Mouse (Mus musculus) MEL (cell line): ENCODE results near the gene E2f2. TPM values are rescaled to one million over a fixed set of nuclear protein-coding genes. Genes with fewer than 3 reads are reported as not detected.

Source experiments
- DNase-seq: peaks from one replicate; pipeline ENCODE4 v3.0.0; 2011; ENCODE audit warnings: low read depth, low spot score
- H3K27ac ChIP-seq: 2 replicates; pipeline ENCODE4 v1.5.1; 2012; ENCODE audit warnings: low read depth, mild to moderate bottlenecking, control low read depth, low read length, moderate library complexity; ENCODE audit not compliant: control insufficient read depth
- H3K27me3 ChIP-seq, 2 experiments: fragments of 150-350 bp in 1 of 2; sonication (generic) in 1 of 2; 2 replicates each; pipeline ENCODE4 v1.6.1; 2012; ENCODE audit warnings: low read length in 2 of 2, mild to moderate bottlenecking in 2 of 2, improper control_type of control experiment in 1 of 2, moderate library complexity in 1 of 2; ENCODE audit not compliant: insufficient read depth in 2 of 2, control insufficient read depth in 1 of 2
- H3K36me3 ChIP-seq, 2 experiments: 2 replicates each; pipeline ENCODE4 v1.6.1; 2012 to 2014; ENCODE audit warnings: low read length in 2 of 2, improper control_type of control experiment in 1 of 2, inconsistent platforms in 1 of 2, mild to moderate bottlenecking in 1 of 2; ENCODE audit not compliant: insufficient read depth in 2 of 2, control insufficient read depth in 1 of 2
- H3K4me1 ChIP-seq, 2 experiments: fragments of 150-350 bp in 1 of 2; sonication (generic) in 1 of 2; 2 replicates each; pipeline ENCODE4 v1.6.1; 2012; ENCODE audit warnings: low read length in 2 of 2, improper control_type of control experiment in 1 of 2, mild to moderate bottlenecking in 1 of 2; ENCODE audit not compliant: insufficient read depth in 2 of 2, control insufficient read depth in 1 of 2
- H3K4me3 ChIP-seq, 2 experiments: fragments of 150-350 bp in 1 of 2; sonication (generic) in 1 of 2; 2 replicates each; pipeline ENCODE4 v1.5.1; 2012; ENCODE audit warnings: low read depth in 2 of 2, low read length in 2 of 2, mild to moderate bottlenecking in 2 of 2, moderate library complexity in 2 of 2, control low read depth in 1 of 2, improper control_type of control experiment in 1 of 2; ENCODE audit not compliant: control insufficient read depth in 1 of 2, insufficient read depth in 1 of 2
- H3K79me2 ChIP-seq: 2 replicates; pipeline ENCODE4 v1.6.1; 2012; ENCODE audit warnings: mild to moderate bottlenecking, low read length, moderate library complexity; ENCODE audit not compliant: control insufficient read depth, poor library complexity, insufficient read depth
- H3K9ac ChIP-seq: 2 replicates; pipeline ENCODE4 v1.6.1; 2012; ENCODE audit warnings: low read depth, mild to moderate bottlenecking, control low read depth, low read length, moderate library complexity; ENCODE audit not compliant: control insufficient read depth, poor library complexity, severe bottlenecking
- H3K9me3 ChIP-seq: fragments of 150-350 bp; sonication (generic); replicated peaks from 2 replicates; pipeline ENCODE4 v1.6.1; 2012; ENCODE audit warnings: mild to moderate bottlenecking, low read length, improper control_type of control experiment, moderate library complexity; ENCODE audit not compliant: insufficient read depth
- CHD1 ChIP-seq: IDR thresholded peaks from 2 replicates; pipeline ENCODE4 v1.6.1; 2012; ENCODE audit warnings: low read depth, mild to moderate bottlenecking, inconsistent platforms, low read length, improper control_type of control experiment
- CHD2 ChIP-seq: IDR thresholded peaks from 2 replicates; pipeline ENCODE4 v1.6.1; 2011; ENCODE audit warnings: low read length, improper control_type of control experiment
- CTCF ChIP-seq, 3 experiments: IDR thresholded peaks in 2 of 3; conservative IDR thresholded peaks in 1 of 3; 2 replicates each; pipeline ENCODE4 v1.5.1; 2011 to 2012; ENCODE audit warnings: low read length in 3 of 3, low read depth in 2 of 3, mild to moderate bottlenecking in 2 of 3, improper control_type of control experiment in 1 of 3, inconsistent platforms in 1 of 3, mixed read lengths in 1 of 3, moderate library complexity in 1 of 3; ENCODE audit not compliant: control insufficient read depth in 1 of 3, insufficient read depth in 1 of 3, poor library complexity in 1 of 3, severe bottlenecking in 1 of 3
- E2F4 ChIP-seq: IDR thresholded peaks from 2 replicates; pipeline ENCODE4 v1.6.1; 2011; ENCODE audit warnings: low read depth, low read length, improper control_type of control experiment, borderline replicate concordance
- ELF1 ChIP-seq: IDR thresholded peaks from 2 replicates; pipeline ENCODE4 v1.6.1; 2014; ENCODE audit warnings: low read depth, mild to moderate bottlenecking, inconsistent platforms, low read length, improper control_type of control experiment, moderate library complexity
- EP300 ChIP-seq, 2 experiments: IDR thresholded peaks; 2 replicates each; pipeline ENCODE4 v1.6.1; 2011; ENCODE audit warnings: improper control_type of control experiment in 2 of 2, low read length in 2 of 2, low read depth in 1 of 2, mild to moderate bottlenecking in 1 of 2
- ETS1 ChIP-seq: IDR thresholded peaks from 2 replicates; pipeline ENCODE4 v1.6.1; 2012; ENCODE audit warnings: low read depth, mild to moderate bottlenecking, inconsistent platforms, low read length, improper control_type of control experiment, moderate library complexity
- GATA1 ChIP-seq: IDR thresholded peaks from 2 replicates; pipeline ENCODE4 v1.6.1; 2011; ENCODE audit warnings: low read depth, low read length, improper control_type of control experiment
- HCFC1 ChIP-seq: IDR thresholded peaks from 2 replicates; pipeline ENCODE4 v1.6.1; 2012; ENCODE audit warnings: low read depth, mild to moderate bottlenecking, inconsistent platforms, low read length, improper control_type of control experiment, moderate library complexity
- JUND ChIP-seq: IDR thresholded peaks from 2 replicates; pipeline ENCODE4 v1.6.1; 2011; ENCODE audit warnings: low read depth, mild to moderate bottlenecking, improper control_type of control experiment, low read length
- KAT2A ChIP-seq: conservative IDR thresholded peaks from 2 replicates; pipeline ENCODE4 v1.6.1; 2012; ENCODE audit warnings: low read depth, low read length, improper control_type of control experiment, inconsistent platforms
- MAFK ChIP-seq: IDR thresholded peaks from 2 replicates; pipeline ENCODE4 v1.6.1; 2011; ENCODE audit warnings: low read depth, mild to moderate bottlenecking, low read length, improper control_type of control experiment, borderline replicate concordance
- MAX ChIP-seq: IDR thresholded peaks from 2 replicates; pipeline ENCODE4 v1.6.1; 2011; ENCODE audit warnings: low read length, improper control_type of control experiment
- MAZ ChIP-seq: IDR thresholded peaks from 2 replicates; pipeline ENCODE4 v1.6.1; 2012; ENCODE audit warnings: low read depth, mild to moderate bottlenecking, inconsistent platforms, low read length, improper control_type of control experiment
- MEF2A ChIP-seq: IDR thresholded peaks from 2 replicates; pipeline ENCODE4 v1.6.1; 2014; ENCODE audit warnings: low read depth, mild to moderate bottlenecking, inconsistent platforms, low read length, improper control_type of control experiment; ENCODE audit not compliant: poor library complexity, insufficient replicate concordance, severe bottlenecking; ENCODE audit errors: extremely low read depth
- NRF1 ChIP-seq: IDR thresholded peaks from 2 replicates; pipeline ENCODE4 v1.6.1; 2014; ENCODE audit warnings: low read depth, mild to moderate bottlenecking, inconsistent platforms, low read length, improper control_type of control experiment, moderate library complexity; ENCODE audit not compliant: poor library complexity, insufficient read depth, severe bottlenecking
- POLR2AphosphoS2 ChIP-seq: IDR thresholded peaks from 2 replicates; pipeline ENCODE4 v1.6.1; 2011; ENCODE audit warnings: low read length, improper control_type of control experiment
- POLR2AphosphoS5 ChIP-seq: IDR thresholded peaks from 2 replicates; pipeline ENCODE4 v1.6.1; 2012; ENCODE audit warnings: low read depth, borderline replicate concordance, mild to moderate bottlenecking, inconsistent platforms, low read length, moderate library complexity, mixed read lengths
- RAD21 ChIP-seq: IDR thresholded peaks from 2 replicates; pipeline ENCODE4 v1.6.1; 2011; ENCODE audit warnings: mild to moderate bottlenecking, low read depth, low read length, improper control_type of control experiment
- RCOR1 ChIP-seq: IDR thresholded peaks from 2 replicates; pipeline ENCODE4 v1.6.1; 2012; ENCODE audit warnings: low read depth, mild to moderate bottlenecking, inconsistent platforms, low read length, improper control_type of control experiment
- SMC3 ChIP-seq: IDR thresholded peaks from 2 replicates; pipeline ENCODE4 v1.6.1; 2011; ENCODE audit warnings: low read depth, low read length, improper control_type of control experiment
- TAL1 ChIP-seq: IDR thresholded peaks from 2 replicates; pipeline ENCODE4 v1.6.1; 2012; ENCODE audit warnings: mild to moderate bottlenecking, inconsistent platforms, low read length, moderate library complexity, mixed read lengths
- TBP ChIP-seq: IDR thresholded peaks from 2 replicates; pipeline ENCODE4 v1.8.0; 2011; ENCODE audit warnings: low read depth, low read length, improper control_type of control experiment
- TCF12 ChIP-seq: IDR thresholded peaks from 2 replicates; pipeline ENCODE4 v1.6.1; 2014; ENCODE audit warnings: low read depth, mild to moderate bottlenecking, inconsistent platforms, low read length, improper control_type of control experiment, moderate library complexity
- UBTF ChIP-seq: IDR thresholded peaks from 2 replicates; pipeline ENCODE4 v1.6.1; 2012; ENCODE audit warnings: low read depth, mild to moderate bottlenecking, inconsistent platforms, low read length, improper control_type of control experiment, moderate library complexity, borderline replicate concordance; ENCODE audit not compliant: insufficient read depth
- USF1 ChIP-seq: IDR thresholded peaks from 2 replicates; pipeline ENCODE4 v1.6.1; 2014; ENCODE audit warnings: low read depth, mild to moderate bottlenecking, inconsistent platforms, low read length, improper control_type of control experiment, moderate library complexity
- USF2 ChIP-seq, 2 experiments: IDR thresholded peaks; 2 replicates each; pipeline ENCODE4 v1.6.1; 2011 to 2012; ENCODE audit warnings: improper control_type of control experiment in 2 of 2, low read length in 2 of 2, borderline replicate concordance in 1 of 2, inconsistent platforms in 1 of 2, low read depth in 1 of 2, mild to moderate bottlenecking in 1 of 2; ENCODE audit not compliant: insufficient read depth in 1 of 2
- ZC3H11A ChIP-seq: IDR thresholded peaks from 2 replicates; pipeline ENCODE4 v1.6.1; 2012; ENCODE audit warnings: low read depth, mild to moderate bottlenecking, inconsistent platforms, low read length, improper control_type of control experiment
- ZKSCAN1 ChIP-seq: IDR thresholded peaks from 2 replicates; pipeline ENCODE4 v1.6.1; 2012; ENCODE audit warnings: low read depth, mild to moderate bottlenecking, inconsistent platforms, low read length, improper control_type of control experiment, moderate library complexity
- ZNF384 ChIP-seq: IDR thresholded peaks from 2 replicates; pipeline ENCODE4 v1.6.1; 2012; ENCODE audit warnings: low read depth, mild to moderate bottlenecking, inconsistent platforms, low read length, improper control_type of control experiment
- polyA plus RNA-seq, 2 experiments: library from polyadenylated mRNA; stranded (reverse) in 1 of 2; unstranded in 1 of 2; fragments of >175 nt in 1 of 2; fragments of >200 nt in 1 of 2; gene quantifications; 2 replicates each; pipeline versions ENCODE4 v1.2.1 to v1.2.4; 2012; ENCODE audit warnings: low replicate concordance in 2 of 2, low read depth in 1 of 2; ENCODE audit not compliant: insufficient read length in 2 of 2, insufficient read depth in 1 of 2, missing spikeins in 1 of 2
- total RNA-seq: library from RNA; depleted of rRNA; stranded (reverse); fragments of 300-350 nt; gene quantifications from 2 replicates; pipeline ENCODE4 v1.2.3, GENCODE M21; 2012

Gene E2f2
- total and polyA plus RNA-seq, 3 experiments: 11.2 to 25.4 TPM; not detected in 1

- TF ChIP-seq MEF2A (no peak), TBP (0 out of 2 replicates have a peak, but pooled peaks have one; percentile 11), POLR2AphosphoS2 (0 out of 2 replicates have a peak, but pooled peaks have one; percentile 34), EP300 (IDR thresholded peaks at IDR 0.05; ENCODE audit: low read depth in 1 of 2, low read length in 2 of 2) (no peak), ZC3H11A (no peak), TCF12 (no peak; the same call in none of the 2 replicates), KAT2A (no peak), CTCF (IDR thresholded peaks at IDR 0.05 in 2 of 3, conservative IDR thresholded peaks at IDR 0.05 in 1 of 3; ENCODE audit: control insufficient read depth in 1 of 3, insufficient read depth in 1 of 3, low read depth in 2 of 3, low read length in 3 of 3, poor library complexity in 1 of 3, severe bottlenecking in 1 of 3) (no peak), RCOR1 (no peak), UBTF (0 out of 2 replicates have a peak, but pooled peaks have one; percentile 55)
These were observed 482 bp downstream of the E2f2 start (continued) for GRCm38 (mm10) chr4:136172542-136173209.

- peak overlapping the region; percentile 44 to 92 for H3K4me3 ChIP-seq
- H3K79me2 ChIP-seq: peaks cover 42% of the 10 kb centered on the region
- H3K9me3 ChIP-seq: no peaks in the 10 kb centered on the region
- no peaks in the 10 kb centered on the region for H3K27me3 ChIP-seq
- DNase-seq: no peak
- H3K36me3 ChIP-seq: peaks cover 0 to 37% of the 10 kb centered on the region in 2 experiments; a peak in 2 of 4 replicates
- H3K27ac ChIP-seq: peak overlapping the region; percentile 99
- peak overlapping the region; percentile 99 for H3K9ac ChIP-seq
- peaks cover 15 to 45% of the 10 kb centered on the region in 2 experiments for H3K4me1 ChIP-seq
- TF ChIP-seq TAL1: no peak
- no peak for TF ChIP-seq E2F4
- TF ChIP-seq MAX: no peak; the same call in 1 of the 2 replicates
- no peak for TF ChIP-seq USF2 (IDR thresholded peaks at IDR 0.05; ENCODE audit: borderline replicate concordance in 1 of 2, insufficient read depth in 1 of 2, low read depth in 1 of 2, low read length in 2 of 2)
- TF ChIP-seq MAZ: no peak
- TF ChIP-seq JUND: no peak
- TF ChIP-seq MAFK: no peak
- no peak for TF ChIP-seq POLR2AphosphoS2
- TF ChIP-seq ZKSCAN1: no peak
- TF ChIP-seq USF1: no peak
- TF ChIP-seq ZC3H11A: no peak
- TF ChIP-seq RAD21: no peak
- TF ChIP-seq EP300 (IDR thresholded peaks at IDR 0.05; ENCODE audit: low read depth in 1 of 2, low read length in 2 of 2): no peak
- no peak for TF ChIP-seq CHD2
- TF ChIP-seq TBP: 0 out of 2 replicates have a peak, but pooled peaks have one; percentile 10
- TF ChIP-seq POLR2AphosphoS5: no peak
- TF ChIP-seq CTCF (IDR thresholded peaks at IDR 0.05 in 2 of 3, conservative IDR thresholded peaks at IDR 0.05 in 1 of 3; ENCODE audit: control insufficient read depth in 1 of 3, insufficient read depth in 1 of 3, low read depth in 2 of 3, low read length in 3 of 3, poor library complexity in 1 of 3, severe bottlenecking in 1 of 3): no peak
- TF ChIP-seq ELF1: no peak
- no peak for TF ChIP-seq ETS1
- TF ChIP-seq HCFC1: 0 out of 2 replicates have a peak, but pooled peaks have one; percentile 17
- TF ChIP-seq RCOR1: no peak
- TF ChIP-seq TCF12: no peak
- no peak for TF ChIP-seq MEF2A
- TF ChIP-seq NRF1: peak; percentile 19; the same call in 1 of the 2 replicates
- TF ChIP-seq CHD1: no peak
- no peak for TF ChIP-seq ZNF384
- no peak for TF ChIP-seq SMC3
- TF ChIP-seq GATA1: no peak
These were observed 1.1 kb downstream of the E2f2 start for GRCm38 (mm10) chr4:136173210-136173715.
